Mouse (Mus musculus) cerebellum, postnatal 36 days (tissue): ENCODE data around the gene Erbb4.

ENCODE experiments used
- DNase-seq, 2 experiments: peaks; one replicate each; pipeline ENCODE4 v3.0.0; 2021 to 2022; ENCODE audit warnings: mixed read lengths in 2 of 2

The Erbb4 gene

DNA sequence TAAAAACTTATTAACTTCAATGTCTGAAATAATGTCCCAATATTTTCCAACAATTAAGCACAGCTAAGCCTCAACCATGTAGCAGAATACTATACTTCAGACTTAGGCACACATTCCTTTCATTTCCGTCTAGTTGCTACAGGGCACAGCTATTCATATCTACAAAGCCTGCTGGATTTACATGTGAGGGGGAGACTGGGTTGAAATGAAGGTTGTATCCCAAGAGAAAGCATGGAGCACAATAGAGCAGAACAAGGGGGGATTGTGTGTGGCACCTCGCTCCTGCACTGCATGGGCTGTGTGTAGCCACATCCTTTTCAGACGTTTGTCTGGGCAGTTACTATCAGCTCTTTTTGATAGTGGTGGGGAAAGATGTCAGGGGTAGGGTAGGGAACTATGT lies 83.0 kb downstream of the Erbb4 start:
- DNase-seq = no peak

DNA sequence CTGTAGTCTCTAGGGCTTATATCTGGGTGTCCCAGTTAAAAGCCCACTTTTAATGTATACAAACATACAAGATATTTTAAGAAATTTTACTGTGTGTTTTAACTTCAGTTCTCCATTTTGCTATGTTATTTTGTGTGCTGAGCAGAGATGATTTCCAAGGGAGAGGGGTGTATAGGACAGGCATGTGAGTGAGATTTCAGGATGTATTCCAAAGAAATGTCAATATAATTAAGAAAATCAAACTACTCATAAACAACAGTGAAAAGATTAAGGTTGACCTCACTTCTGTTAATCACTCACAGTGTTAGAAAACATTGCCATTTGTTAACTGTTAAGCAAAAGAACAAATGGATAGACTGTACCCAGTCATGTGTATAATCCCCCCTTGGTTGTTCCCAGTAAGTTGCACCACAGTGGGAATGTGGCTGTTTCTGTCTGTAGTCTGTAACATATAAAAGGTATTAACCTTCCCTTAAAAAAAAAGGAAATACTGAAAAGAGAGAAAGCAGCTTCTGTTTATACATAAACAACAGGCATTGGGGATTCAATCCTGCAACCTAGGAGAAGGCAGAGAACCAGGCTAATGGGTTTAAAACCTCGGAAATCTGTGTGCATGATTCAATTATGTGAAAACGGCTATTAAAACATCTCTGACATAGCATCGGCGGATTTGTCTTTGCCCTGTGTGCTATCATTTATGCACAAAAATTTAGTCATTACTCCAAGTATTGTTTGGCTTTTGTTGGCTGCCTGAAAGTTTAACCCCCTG lies 84.5 kb downstream of the Erbb4 start:
- no peak for DNase-seq

DNA sequence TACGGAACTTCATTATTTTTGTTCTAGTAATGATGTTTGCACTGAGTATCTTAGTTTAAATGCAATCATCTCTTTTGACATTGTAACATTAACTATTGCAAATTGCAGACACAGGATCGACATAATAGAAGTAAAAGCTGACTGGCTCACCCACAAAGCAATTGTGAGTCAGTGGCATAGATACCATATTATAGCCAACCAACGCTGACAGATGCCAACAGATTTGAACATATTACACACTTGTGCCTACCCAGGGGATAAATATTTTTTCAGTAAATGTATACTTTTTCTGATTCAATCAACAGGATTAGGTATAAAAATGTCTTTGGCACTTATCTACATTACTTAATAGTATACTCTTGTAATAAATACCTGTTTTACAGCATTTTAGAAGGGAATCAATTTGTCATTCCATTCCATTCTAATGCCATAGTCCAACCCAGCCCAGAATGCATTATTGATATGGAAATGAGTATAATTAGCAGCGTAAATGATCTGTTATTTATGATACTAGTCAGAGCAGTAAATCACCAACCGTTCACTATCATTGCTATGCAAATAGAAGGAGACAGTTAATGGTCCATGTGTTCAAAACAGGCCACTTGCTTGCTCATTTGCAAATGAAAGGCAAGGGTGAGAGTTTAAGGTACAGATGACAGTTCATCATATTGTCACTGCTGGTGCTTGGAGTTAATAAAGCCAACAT lies 97.9 kb downstream of the Erbb4 start:
- DNase-seq = no peak

DNA sequence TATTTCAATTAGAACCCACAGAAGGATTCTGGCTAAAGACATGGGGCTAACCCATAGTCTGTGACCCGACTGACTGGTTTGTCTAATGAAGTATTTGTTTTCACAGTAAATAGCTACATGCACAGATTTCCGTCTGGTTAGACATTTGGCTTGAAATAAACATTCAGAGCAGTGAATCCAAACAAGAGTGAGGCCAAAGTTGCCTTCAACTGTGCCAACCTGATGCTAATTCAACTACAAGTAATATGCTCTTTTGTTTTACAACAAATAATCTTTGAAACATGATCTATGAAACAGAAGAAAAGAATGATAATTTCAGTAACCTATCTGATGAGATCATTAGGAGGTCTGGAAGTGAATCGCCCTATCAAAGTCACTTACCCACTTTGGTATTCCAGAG lies 106.5 kb downstream of the Erbb4 start:
- no peak for DNase-seq

DNA sequence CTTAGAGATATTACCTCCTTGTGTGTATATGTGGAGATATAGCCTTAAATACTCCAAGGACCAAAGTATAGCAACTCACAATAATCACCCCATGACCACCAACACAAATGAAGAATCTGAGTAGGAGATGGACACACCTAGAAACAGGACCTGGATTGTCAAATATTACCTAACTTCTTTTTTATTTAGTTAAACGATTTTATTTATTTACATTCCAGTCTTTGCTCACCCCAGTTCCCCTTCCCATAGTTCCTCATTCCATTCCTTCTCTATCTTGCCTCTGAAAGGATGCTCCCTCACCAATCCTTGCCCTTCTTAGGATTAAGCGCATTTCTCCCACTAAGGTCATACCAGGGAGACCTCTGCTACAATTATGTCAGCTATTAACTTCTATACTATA lies 128.6 kb downstream of the Erbb4 start:
- DNase-seq = no peak

DNA sequence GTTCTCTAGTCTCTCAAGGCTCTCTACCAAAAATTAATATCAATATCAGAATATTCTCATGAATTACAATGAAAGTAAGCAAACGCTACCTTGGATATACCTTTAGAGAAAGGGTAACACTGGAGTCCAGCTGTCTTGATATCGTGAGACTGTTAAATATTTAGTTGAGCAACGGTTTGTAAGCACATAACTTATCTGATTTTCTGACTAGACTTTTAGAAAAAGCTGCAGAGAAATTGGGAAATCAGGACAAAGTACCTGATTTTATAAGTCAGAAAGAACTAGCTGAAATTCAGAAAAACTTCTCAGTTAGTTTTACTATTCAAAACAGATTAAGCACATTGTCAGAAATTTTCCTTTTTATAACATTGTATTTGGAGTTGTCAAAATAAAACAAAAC lies 129.3 kb downstream of the Erbb4 start:
- DNase-seq = no peak

DNA sequence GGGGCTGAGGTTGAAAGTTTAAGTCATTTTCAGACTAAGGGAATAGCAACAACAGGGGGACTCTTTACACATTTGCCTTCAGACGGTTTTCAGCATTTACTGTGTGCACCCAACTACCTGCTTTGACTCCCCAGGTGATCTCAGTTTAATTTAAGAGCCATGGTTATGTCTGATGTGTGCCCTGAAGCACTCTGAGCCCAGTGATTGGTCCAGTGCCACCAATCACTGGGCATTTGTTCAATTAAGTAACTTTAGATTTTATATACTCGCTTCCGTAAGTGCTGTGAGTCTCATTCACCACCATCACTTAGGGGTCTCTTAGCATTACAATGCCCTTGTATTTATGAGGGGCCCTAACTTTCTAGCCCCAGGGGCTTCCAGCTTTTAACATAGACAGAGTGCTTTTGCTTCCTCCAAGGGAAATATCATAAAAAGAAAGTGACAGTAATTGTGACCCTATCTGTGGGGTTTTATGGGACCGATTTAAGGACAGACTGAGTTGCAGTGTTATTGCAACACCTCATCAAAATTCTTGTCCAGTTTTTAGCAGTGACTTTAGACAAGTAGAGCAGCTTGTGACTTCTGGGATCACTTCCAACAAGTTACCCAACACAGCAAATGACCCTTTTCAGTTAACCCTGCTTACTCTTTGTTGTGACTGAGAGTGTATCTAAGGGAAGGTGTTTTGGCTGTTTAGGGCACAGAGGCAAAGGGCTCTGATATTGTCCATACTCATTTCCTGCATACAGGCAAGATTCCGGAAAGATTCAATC lies 134.3 kb downstream of the Erbb4 start:
- DNase-seq = no peak

DNA sequence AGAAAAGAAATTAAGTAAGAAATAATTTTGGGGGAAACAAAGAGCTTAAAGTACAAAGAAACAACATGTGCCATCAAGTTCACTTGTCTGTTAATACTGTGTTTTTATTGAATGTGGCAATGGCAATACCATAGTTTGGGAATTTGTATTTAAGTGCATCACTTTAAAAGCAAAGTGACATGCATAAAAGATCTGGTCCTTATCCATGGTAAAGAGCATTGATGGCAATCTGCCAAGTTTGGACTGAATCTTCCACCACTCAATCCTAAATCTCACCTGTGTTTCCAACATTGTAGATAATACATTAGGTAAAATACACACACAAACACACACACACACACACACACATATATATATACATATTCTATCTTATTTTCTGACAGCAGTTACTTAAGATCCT lies 143.7 kb downstream of the Erbb4 start:
- no peak for DNase-seq

DNA sequence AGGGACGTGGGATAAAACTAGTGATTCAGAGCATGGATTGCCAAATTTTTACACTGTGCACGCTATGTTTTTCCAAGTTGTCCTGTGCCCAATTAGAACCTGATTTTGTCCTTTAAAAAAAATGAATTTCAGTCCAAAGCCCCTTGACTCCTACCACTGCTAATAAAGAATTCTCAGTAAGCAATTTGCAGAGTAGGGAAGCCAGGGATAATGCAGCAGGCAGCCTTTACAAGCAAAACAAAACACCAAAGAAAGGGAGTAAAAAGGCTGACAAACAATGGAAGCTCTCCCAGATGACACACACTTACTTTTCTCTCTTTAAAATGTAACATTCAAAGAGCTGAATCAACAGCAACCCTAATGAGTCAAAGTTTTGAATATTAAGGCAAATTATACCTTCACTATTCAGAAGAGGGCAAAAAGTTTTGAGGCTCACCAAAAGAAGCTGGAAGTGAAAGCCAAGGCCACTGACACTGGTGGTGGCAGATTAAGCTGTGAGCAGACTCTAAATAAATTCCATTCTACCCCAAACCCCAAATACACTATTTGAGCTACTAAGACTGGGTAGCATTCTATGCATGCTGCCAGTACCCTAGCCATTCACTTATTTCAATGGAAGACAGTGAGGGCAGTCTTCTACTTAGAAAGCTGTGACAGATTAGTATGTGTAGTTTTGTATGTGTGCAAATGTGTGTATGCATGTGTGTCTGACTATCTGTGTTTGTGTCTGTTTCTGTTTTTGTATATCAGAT lies 146.3 kb downstream of the Erbb4 start:
- no peak for DNase-seq

DNA sequence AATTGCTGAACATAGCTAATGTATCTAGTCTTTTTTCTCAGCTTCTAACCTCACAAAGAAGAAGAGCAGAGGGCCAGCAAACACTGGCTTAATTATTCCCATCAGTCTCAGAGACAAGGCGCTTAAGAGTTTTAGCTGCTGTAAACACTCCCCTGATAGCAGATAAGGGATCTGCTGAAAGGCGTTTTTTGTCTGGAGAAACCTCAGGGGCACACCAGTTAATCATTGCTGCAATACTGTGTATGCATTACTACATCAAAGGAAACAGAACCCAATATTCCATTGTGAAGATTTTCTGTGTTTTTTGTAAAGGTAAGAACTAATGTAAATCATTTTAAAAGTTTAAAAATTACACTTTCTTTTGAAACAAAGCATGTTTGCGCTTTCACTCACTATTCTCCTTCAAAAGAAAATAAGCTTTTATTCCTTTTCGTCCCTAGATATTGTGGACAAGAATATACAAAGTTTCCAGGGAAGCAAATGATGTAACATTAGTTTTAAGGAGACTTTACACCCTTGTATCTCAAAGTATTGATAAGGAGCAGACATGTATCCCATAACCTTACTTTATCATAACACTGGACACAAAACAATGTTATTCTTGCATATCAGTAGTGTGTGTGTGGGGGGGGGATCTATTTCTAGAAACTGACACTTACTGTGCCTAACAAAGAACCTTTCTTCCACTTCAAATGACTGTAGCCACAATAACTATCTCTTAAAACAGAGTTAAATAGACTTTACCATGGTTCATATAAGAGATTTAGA lies 150.9 kb downstream of the Erbb4 start:
- DNase-seq = no peak

DNA sequence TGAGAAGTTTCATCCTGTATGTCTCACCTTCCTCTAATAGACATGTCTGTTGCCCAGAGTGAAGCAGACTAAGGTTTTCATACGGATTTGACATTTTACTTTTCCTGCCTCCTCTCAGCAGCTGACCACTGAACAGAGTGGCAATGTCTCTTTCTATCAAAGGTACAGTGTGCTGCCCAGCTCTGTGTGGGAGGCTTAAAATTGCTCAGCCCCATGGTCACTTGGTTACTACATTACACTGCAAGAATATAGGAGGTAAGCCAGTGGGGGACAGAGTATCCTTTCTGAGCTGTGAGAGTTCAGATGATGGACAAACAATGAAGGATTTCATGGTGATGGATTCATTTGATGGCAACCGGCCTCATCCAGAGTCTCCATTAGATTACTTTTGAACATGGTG lies 152.4 kb downstream of the Erbb4 start:
- no peak for DNase-seq

DNA sequence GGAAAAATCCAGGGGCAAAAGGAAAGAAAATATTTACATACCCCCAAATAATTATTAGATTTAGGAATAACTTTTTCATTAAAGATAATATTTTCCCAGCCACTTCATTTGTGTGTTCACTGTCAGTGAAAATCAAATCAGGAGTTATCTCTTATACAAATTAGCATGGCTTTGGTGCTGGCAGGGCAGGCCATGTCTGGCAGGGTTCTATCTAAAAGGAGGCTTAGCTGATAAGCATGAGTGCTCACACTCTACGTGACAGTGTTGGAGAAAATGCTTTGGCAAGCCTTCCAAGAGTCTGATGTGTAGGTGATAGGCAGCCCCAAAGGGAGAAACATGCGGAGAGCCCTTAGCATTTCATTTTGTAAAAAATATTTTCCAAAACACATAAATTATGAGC lies 164.7 kb downstream of the Erbb4 start:
- DNase-seq = no peak

DNA sequence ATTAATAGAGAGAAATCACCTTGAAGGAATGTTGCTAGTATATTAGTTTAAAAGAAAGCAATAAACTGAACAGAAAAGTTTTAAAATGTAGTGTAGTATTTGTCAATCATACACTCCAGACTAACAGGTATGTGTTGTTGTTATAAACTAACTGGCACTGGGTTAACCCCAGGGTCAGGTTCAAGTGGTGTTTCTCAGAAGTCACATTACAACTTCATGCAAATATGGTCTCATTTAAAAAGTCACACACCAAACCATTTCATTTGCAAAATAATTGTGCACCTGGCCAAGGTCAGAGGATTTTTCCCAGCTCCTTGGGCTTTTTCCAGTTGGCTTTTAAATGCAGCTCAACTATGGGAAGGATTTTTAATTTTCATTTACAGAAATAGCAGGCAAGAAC lies 173.1 kb downstream of the Erbb4 start:
- no peak for DNase-seq

DNA sequence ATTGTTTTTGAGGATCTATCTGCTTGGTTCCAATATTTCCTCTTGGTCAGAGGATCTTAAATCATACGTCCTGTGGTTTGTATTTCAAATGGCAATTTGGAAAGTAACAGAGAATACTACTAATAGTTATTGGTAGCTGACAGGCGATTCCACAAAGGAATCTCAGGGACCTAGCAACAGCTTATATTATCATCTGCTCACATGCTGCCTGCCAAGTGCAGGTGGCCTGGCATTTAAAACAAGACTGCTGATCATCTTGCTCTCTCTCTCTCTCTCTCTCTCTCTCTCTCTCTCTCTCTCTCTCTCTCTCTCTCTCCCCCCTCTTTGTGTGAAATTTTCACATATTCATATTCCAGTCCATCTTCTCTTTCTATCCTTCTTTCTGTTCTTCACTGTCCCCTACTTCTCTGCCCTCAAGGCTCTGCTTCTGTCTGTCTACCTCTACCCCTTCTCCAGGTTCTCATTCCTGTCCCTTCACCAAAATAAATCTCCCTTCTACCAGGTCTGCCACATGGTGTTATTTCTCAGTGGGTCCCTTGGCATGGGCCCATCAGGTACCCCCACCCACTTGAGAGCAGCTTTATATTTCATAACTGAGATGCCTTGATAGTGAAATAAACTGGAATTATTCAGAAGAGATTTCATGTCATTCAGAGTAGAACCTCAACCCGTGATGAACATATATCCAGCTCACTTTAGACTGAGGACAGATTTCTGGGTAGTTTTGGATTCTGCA lies 174.4 kb downstream of the Erbb4 start:
- peak; percentile 35 to 44 for DNase-seq

DNA sequence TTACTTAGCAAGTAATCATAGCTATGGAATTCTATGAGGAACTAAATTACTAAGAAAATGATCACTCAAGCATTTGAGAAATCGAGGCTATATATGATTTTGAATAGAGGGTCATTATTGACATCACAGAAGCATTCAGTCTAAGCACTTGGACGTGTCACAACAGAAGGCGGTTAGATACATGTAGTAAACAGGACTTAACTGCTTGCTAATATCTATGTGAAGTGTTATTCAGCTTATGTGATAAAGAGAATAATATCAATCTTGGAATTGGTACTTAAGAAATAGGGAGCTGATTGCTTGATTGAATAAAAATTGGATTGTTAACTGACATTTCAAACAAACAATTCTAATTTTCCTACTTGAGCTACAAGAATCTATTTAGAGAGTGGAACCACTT lies 190.0 kb downstream of the Erbb4 start:
- DNase-seq = no peak

DNA sequence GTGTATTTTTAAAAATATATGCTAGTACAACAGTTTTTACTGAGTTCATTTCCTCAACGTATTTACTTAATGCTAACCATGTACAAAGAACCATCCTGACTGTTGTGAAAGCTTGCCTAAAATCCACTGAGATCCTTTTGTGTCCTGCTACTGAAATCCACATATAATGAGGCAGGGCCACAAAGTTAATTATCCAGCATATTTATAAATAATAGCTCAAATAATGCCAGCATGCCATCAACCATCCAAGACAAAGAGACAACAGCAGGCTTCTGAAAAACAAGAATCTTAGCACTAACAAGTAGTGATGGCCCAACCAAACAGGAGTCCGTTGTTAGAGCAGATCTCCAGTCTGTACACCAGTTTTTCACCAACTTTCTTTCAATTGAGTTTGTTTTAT lies 215.8 kb downstream of the Erbb4 start:
- no peak for DNase-seq

DNA sequence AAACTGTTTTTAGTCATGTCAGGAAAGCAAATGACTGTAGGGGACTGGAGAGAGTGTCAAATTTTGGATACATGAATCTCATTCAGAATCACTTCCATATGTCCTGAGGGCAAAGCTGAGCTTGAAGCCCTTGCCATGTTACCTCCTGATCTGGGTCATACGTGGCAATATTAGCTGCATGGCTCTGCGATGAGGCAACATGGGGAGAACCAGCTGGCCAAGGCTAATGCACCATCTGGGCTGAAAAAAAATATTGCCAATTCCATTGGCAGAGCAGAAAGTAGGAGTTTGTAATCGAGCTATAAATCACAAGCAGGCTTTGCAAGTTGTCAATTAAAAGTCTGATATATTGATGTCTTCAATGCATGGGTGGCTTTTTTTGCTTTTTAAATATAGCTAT lies 221.0 kb downstream of the Erbb4 start:
- DNase-seq = peak; percentile 84 to 88

DNA sequence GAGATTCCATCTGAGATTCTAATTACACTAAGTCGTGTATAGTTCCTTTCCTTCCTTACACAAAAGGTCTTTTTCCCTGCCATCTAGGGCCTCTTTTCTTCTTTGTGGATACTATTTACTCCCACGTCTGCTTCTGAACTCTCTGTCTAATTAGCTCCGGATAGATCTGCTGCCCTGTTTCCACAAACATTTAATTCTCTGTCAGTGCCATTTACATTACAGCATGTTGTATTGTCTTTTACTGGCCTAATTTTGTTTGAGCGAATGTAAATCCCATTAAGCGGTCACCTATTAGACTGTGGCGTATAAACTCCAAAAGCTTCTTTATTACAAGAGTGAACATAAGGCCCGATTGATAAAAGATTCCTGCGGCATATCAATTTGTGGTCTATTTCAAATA lies 232.9 kb downstream of the Erbb4 start:
- no peak for DNase-seq

DNA sequence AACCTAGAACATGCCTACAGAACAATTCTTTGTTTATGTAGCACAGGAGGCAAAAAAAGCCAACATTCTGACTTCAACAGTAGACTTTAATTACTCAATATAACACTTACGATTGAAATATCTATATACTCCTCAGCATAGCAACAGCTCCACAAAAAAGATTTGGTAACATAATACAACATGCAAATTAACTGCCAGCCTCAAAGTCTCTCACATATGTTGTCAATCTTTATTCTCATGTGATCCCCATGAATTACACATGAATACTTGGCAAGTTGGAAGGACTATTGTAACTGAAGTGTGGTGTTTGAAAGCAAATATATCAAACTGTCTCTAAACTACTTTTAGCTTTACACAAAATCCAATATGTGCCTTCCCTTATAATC lies 234.2 kb downstream of the Erbb4 start:
- DNase-seq = no peak

DNA sequence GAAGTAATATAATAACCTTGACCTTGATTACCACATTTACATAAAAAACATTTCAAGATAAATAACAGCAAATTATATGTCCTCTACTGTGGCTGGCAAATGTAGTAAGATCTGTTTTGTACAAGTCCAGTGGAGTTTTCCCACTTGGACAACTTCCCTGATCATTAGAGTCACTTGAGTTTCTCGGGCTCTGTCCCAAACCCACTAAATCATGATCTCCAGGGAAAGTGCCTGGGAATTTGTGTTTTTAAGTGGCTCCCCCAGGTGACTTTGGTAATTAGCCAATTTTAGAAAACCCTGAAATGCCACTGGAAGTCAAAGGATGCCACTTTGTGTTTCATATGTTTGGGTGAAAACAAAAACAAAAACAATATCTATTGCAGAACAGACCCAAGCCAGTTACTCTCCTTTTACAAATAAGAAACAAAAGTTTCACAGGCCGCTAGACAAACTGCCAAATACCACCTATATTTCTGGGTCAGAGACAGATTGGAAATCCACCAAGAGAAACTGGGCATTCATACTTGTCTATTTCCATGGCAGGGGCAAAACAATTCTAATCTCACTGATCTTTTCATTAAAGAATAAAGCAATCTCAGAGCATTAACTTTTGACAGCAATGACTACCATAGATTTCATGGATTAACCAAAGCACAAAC lies 234.8 kb downstream of the Erbb4 start:
- DNase-seq = no peak

DNA sequence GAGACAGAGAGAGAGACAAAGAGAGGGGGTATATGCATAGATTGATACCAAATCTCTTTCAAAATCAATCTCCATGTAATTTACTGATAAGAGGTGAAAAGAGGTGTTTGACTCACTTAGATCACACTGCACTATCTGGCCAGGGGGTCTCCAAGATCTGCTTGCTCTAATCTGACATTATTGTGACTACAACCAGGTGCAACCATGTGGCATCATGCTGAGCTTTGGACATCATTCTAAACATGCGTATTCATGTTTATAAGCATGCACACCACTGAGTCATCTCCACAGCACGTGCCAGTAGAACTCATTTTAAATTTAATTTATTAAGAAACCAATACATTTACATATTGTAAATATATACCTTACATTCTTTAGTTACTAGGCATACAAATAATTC lies 247.5 kb downstream of the Erbb4 start:
- DNase-seq = no peak
